Mouse (Mus musculus) stomach, embryonic 16.5 days (tissue): Measurements from ENCODE around the gene Fignl1. TPM values are rescaled to one million over a fixed set of nuclear protein-coding genes. Genes with fewer than 3 reads are reported as not detected.

Source experiments
- ATAC-seq: fragments of 200-750 bp; cut with Nextera tagmentation; 2 replicates; pipeline ENCODE4 v1.8.0; 2017; ENCODE audit warnings: moderate number of reproducible peaks, moderate TSS enrichment; ENCODE audit not compliant: insufficient read depth, low FRiP score
- H3K27ac ChIP-seq: fragments of 300-500 bp; sonication (generic); 2 replicates; pipeline ENCODE4 v1.5.1; 2014; ENCODE audit warnings: low read length
- H3K27me3 ChIP-seq: fragments of 300-500 bp; sonication (generic); 2 replicates; pipeline ENCODE4 v1.6.1; 2014; ENCODE audit warnings: low read length, control low read depth, mixed read lengths; ENCODE audit not compliant: control insufficient read depth, insufficient read depth
- H3K36me3 ChIP-seq: fragments of 300-500 bp; sonication (generic); 2 replicates; pipeline ENCODE4 v1.6.1; 2014; ENCODE audit warnings: low read length; ENCODE audit not compliant: control insufficient read depth, insufficient read depth
- H3K4me1 ChIP-seq: fragments of 300-500 bp; sonication (generic); 2 replicates; pipeline ENCODE4 v1.6.1; 2014; ENCODE audit warnings: low read length, control low read depth, mixed read lengths; ENCODE audit not compliant: control insufficient read depth, insufficient read depth
- H3K4me2 ChIP-seq: fragments of 300-500 bp; sonication (generic); 2 replicates; pipeline ENCODE4 v1.6.1; 2014; ENCODE audit warnings: low read depth, low read length, mixed read lengths
- H3K4me3 ChIP-seq: fragments of 300-500 bp; sonication (generic); replicated peaks from 2 replicates; pipeline ENCODE4 v1.5.1; 2014; ENCODE audit warnings: mild to moderate bottlenecking, low read length
- H3K9ac ChIP-seq: fragments of 300-500 bp; sonication (generic); 2 replicates; pipeline ENCODE4 v1.6.1; 2014; ENCODE audit warnings: low read length
- H3K9me3 ChIP-seq: fragments of 300-500 bp; sonication (generic); replicated peaks from 2 replicates; pipeline ENCODE4 v1.6.1; 2016; ENCODE audit warnings: low read length, control low read depth; ENCODE audit not compliant: control insufficient read depth
- WGBS: fragments of 180-500 bp; shearing (Covaris S2); extraction: QIAGEN DNeasy Blood & Tissue Kit; methylation state at CpG from one replicate; pipeline ENCODE4 v1.1.7; 2014; 5-methylcytosine and 5-hydroxymethylcytosine counted together
- polyA plus RNA-seq: library from polyadenylated mRNA; unstranded; fragments of >200 nt; fragmentation: Nextera tagmentation; extraction: Ambion mirVana; gene quantifications from 2 replicates; pipeline ENCODE4 v1.2.1, GENCODE M21; 2015

The Fignl1 gene
- polyA plus RNA-seq, 1 experiment from 2014 or later = 47.3 TPM

GRCm38 (mm10) chr11:11768057-11768456 is 40.7 kb downstream of the Fignl1 start:
- Histone ChIP-seq H3K4me2 (no peak overlapping the region), H3K4me3 (no peak overlapping the region), H3K9me3 (no peaks in the 10 kb centered on the region), H3K36me3 (no peaks in the 10 kb centered on the region), H3K9ac (no peak overlapping the region), H3K27me3 (no peaks in the 10 kb centered on the region), H3K4me1 (no peaks in the 10 kb centered on the region), H3K27ac (no peak overlapping the region)
- ATAC-seq = no peak
- WGBS = 83% methylated on average over 2 of the region's 2 CpGs

- no peaks in the 10 kb centered on the region for H3K9me3 ChIP-seq
- no peaks in the 10 kb centered on the region for H3K36me3 ChIP-seq
- no peak overlapping the region for H3K4me3 ChIP-seq
- no peak for ATAC-seq
- no peak overlapping the region for H3K4me2 ChIP-seq
- H3K27ac ChIP-seq = no peak overlapping the region
- H3K4me1 ChIP-seq = no peaks in the 10 kb centered on the region
- H3K27me3 ChIP-seq = no peaks in the 10 kb centered on the region
- no peak overlapping the region for H3K9ac ChIP-seq
Measured at GRCm38 (mm10) chr11:11766736-11767135, 42.0 kb downstream of the Fignl1 start.

GRCm38 (mm10) chr11:11766105-11766504 is 42.7 kb downstream of the Fignl1 start:
- WGBS = 85% methylated on average over 1 of the region's 1 CpGs
- Histone ChIP-seq H3K9ac (no peak overlapping the region), H3K27ac (no peak overlapping the region), H3K36me3 (no peaks in the 10 kb centered on the region), H3K27me3 (no peaks in the 10 kb centered on the region), H3K4me2 (no peak overlapping the region), H3K4me3 (no peak overlapping the region), H3K4me1 (no peaks in the 10 kb centered on the region), H3K9me3 (no peaks in the 10 kb centered on the region)
- ATAC-seq = no peak

GRCm38 (mm10) chr11:11765414-11765813 is 43.3 kb downstream of the Fignl1 start:
- Histone ChIP-seq H3K4me3 (no peak overlapping the region), H3K36me3 (no peaks in the 10 kb centered on the region), H3K9ac (no peak overlapping the region), H3K4me1 (no peaks in the 10 kb centered on the region), H3K9me3 (no peaks in the 10 kb centered on the region), H3K27ac (no peak overlapping the region), H3K27me3 (no peaks in the 10 kb centered on the region), H3K4me2 (no peak overlapping the region)
- no peak for ATAC-seq
- 82% methylated on average over 1 of the region's 1 CpGs for WGBS

GRCm38 (mm10) chr11:11763211-11763666 is 45.5 kb downstream of the Fignl1 start:
- Histone ChIP-seq H3K4me2 (no peak overlapping the region), H3K4me1 (no peaks in the 10 kb centered on the region), H3K4me3 (no peak overlapping the region), H3K36me3 (no peaks in the 10 kb centered on the region), H3K27ac (no peak overlapping the region), H3K27me3 (no peaks in the 10 kb centered on the region), H3K9ac (no peak overlapping the region), H3K9me3 (no peaks in the 10 kb centered on the region)
- ATAC-seq = no peak
- WGBS = 66% methylated on average over 4 of the region's 4 CpGs

GRCm38 (mm10) chr11:11758883-11759282 is 49.9 kb downstream of the Fignl1 start:
- no peaks in the 10 kb centered on the region for H3K27me3 ChIP-seq
- 83% methylated on average over 1 of the region's 1 CpGs for WGBS
- no peak overlapping the region for H3K9ac ChIP-seq
- ATAC-seq = no peak
- no peak overlapping the region for H3K4me2 ChIP-seq
- no peaks in the 10 kb centered on the region for H3K36me3 ChIP-seq
- H3K9me3 ChIP-seq = no peaks in the 10 kb centered on the region
- no peaks in the 10 kb centered on the region for H3K4me1 ChIP-seq
- H3K27ac ChIP-seq = no peak overlapping the region
- no peak overlapping the region for H3K4me3 ChIP-seq

GRCm38 (mm10) chr11:11758121-11758520 is 50.6 kb downstream of the Fignl1 start:
- no peak overlapping the region for H3K4me2 ChIP-seq
- 77% methylated on average over 6 of the region's 6 CpGs for WGBS
- H3K4me1 ChIP-seq = no peaks in the 10 kb centered on the region
- no peak overlapping the region for H3K4me3 ChIP-seq
- H3K27ac ChIP-seq = no peak overlapping the region
- no peak for ATAC-seq
- H3K9ac ChIP-seq = no peak overlapping the region
- H3K9me3 ChIP-seq = no peaks in the 10 kb centered on the region
- H3K36me3 ChIP-seq = no peaks in the 10 kb centered on the region
- H3K27me3 ChIP-seq = no peaks in the 10 kb centered on the region

- H3K27ac ChIP-seq = no peak overlapping the region
- H3K9me3 ChIP-seq = no peaks in the 10 kb centered on the region
- WGBS = 86% methylated on average over 5 of the region's 5 CpGs
- ATAC-seq = no peak
- H3K36me3 ChIP-seq = no peaks in the 10 kb centered on the region
- no peaks in the 10 kb centered on the region for H3K27me3 ChIP-seq
- no peaks in the 10 kb centered on the region for H3K4me1 ChIP-seq
- H3K9ac ChIP-seq = no peak overlapping the region
- no peak overlapping the region for H3K4me3 ChIP-seq
- no peak overlapping the region for H3K4me2 ChIP-seq
Measured at GRCm38 (mm10) chr11:11752859-11753258, 55.9 kb downstream of the Fignl1 start.

- H3K36me3 ChIP-seq = no peaks in the 10 kb centered on the region
- no peak for ATAC-seq
- no peaks in the 10 kb centered on the region for H3K9me3 ChIP-seq
- no peak overlapping the region for H3K4me3 ChIP-seq
- no peak overlapping the region for H3K9ac ChIP-seq
- H3K4me1 ChIP-seq = no peaks in the 10 kb centered on the region
- H3K27ac ChIP-seq = no peak overlapping the region
- H3K27me3 ChIP-seq = no peaks in the 10 kb centered on the region
- 88% methylated on average over 5 of the region's 5 CpGs for WGBS
- H3K4me2 ChIP-seq = no peak overlapping the region
Measured at GRCm38 (mm10) chr11:11751091-11751490, 57.7 kb downstream of the Fignl1 start.

GRCm38 (mm10) chr11:11744222-11744621 is 64.5 kb downstream of the Fignl1 start:
- no peak for ATAC-seq
- Histone ChIP-seq H3K27me3 (no peaks in the 10 kb centered on the region), H3K4me2 (no peak overlapping the region), H3K4me1 (no peaks in the 10 kb centered on the region), H3K27ac (no peak overlapping the region), H3K9ac (no peak overlapping the region), H3K9me3 (no peaks in the 10 kb centered on the region), H3K4me3 (no peak overlapping the region), H3K36me3 (no peaks in the 10 kb centered on the region)
- 54% methylated on average over 1 of the region's 1 CpGs for WGBS
